Mouse (Mus musculus): Measurements from ENCODE around the gene Padi1.

Gene Padi1

GRCm38 (mm10) chr4:140845666-140846065 is at the start of gene Padi1:
Gene Padi1, minus strand, starts transcription at chr4:140845778.
- no peak for DNase-seq (ENCODE audit: low read depth, low spot score)

GRCm38 (mm10) chr4:140892163-140892530 is 46.6 kb upstream of the Padi1 start:
- no peak for DNase-seq (ENCODE audit: low read depth, low spot score)

- no peak for DNase-seq (ENCODE audit: low read depth, low spot score)
These were observed 46.1 kb upstream of the Padi1 start for GRCm38 (mm10) chr4:140891525-140892162.

- DNase-seq (ENCODE audit: low read depth, low spot score), result no peak
These were observed 38.3 kb upstream of the Padi1 start for GRCm38 (mm10) chr4:140883852-140884251.

- no peak for DNase-seq (ENCODE audit: low read depth, low spot score)
These were observed 37.4 kb upstream of the Padi1 start for GRCm38 (mm10) chr4:140882981-140883380.

GRCm38 (mm10) chr4:140882365-140882764 is 36.8 kb upstream of the Padi1 start:
- DNase-seq (ENCODE audit: low read depth, low spot score), result no peak

- DNase-seq (ENCODE audit: low read depth, low spot score), result no peak
These were observed 36.2 kb upstream of the Padi1 start for GRCm38 (mm10) chr4:140881771-140882170.

GRCm38 (mm10) chr4:140881026-140881670 is 35.6 kb upstream of the Padi1 start:
- no peak for DNase-seq (ENCODE audit: low read depth, low spot score)

GRCm38 (mm10) chr4:140880207-140880606 is 34.6 kb upstream of the Padi1 start:
- no peak for DNase-seq (ENCODE audit: low read depth, low spot score)

- no peak for DNase-seq (ENCODE audit: low read depth, low spot score)
These were observed 34.2 kb upstream of the Padi1 start for GRCm38 (mm10) chr4:140879739-140880138.

GRCm38 (mm10) chr4:140879116-140879515 is 33.5 kb upstream of the Padi1 start:
- no peak for DNase-seq (ENCODE audit: low read depth, low spot score)

GRCm38 (mm10) chr4:140878655-140879054 is 33.1 kb upstream of the Padi1 start:
- no peak for DNase-seq (ENCODE audit: low read depth, low spot score)

GRCm38 (mm10) chr4:140877441-140877840 is 31.9 kb upstream of the Padi1 start:
- DNase-seq (ENCODE audit: low read depth, low spot score), result no peak

GRCm38 (mm10) chr4:140876681-140877080 is 31.1 kb upstream of the Padi1 start:
- no peak for DNase-seq (ENCODE audit: low read depth, low spot score)

GRCm38 (mm10) chr4:140876161-140876560 is 30.6 kb upstream of the Padi1 start:
- DNase-seq (ENCODE audit: low read depth, low spot score), result no peak

- DNase-seq (ENCODE audit: low read depth, low spot score), result no peak
These were observed 27.4 kb upstream of the Padi1 start for GRCm38 (mm10) chr4:140873011-140873410.

- no peak for DNase-seq (ENCODE audit: low read depth, low spot score)
These were observed 27.1 kb upstream of the Padi1 start for GRCm38 (mm10) chr4:140872686-140872992.

GRCm38 (mm10) chr4:140871851-140872685 is 26.5 kb upstream of the Padi1 start:
- no peak for DNase-seq (ENCODE audit: low read depth, low spot score)

GRCm38 (mm10) chr4:140871376-140871775 is 25.8 kb upstream of the Padi1 start:
- DNase-seq (ENCODE audit: low read depth, low spot score), result no peak

GRCm38 (mm10) chr4:140870876-140871275 is 25.3 kb upstream of the Padi1 start:
- no peak for DNase-seq (ENCODE audit: low read depth, low spot score)

- no peak for DNase-seq (ENCODE audit: low read depth, low spot score)
These were observed 24.4 kb upstream of the Padi1 start for GRCm38 (mm10) chr4:140869945-140870344.

- DNase-seq (ENCODE audit: low read depth, low spot score), result no peak
These were observed 23.1 kb upstream of the Padi1 start for GRCm38 (mm10) chr4:140868484-140869190.
